Mouse (Mus musculus) forebrain, postnatal 0 days (tissue): ENCODE measurements at regions not wholly inside any gene's neighbourhood (a gene's known extent, or its start where the extent isn't known, plus 50 kb on each side); places are given as distances from the start of the nearest gene placed in this dataset.

ENCODE experiments used
- ATAC-seq: fragments of 200-750 bp; cut with Nextera tagmentation; 2 replicates; pipeline ENCODE4 v1.8.0; 2017; ENCODE audit warnings: mild to moderate bottlenecking, moderate library complexity
- DNase-seq: peaks from one replicate; pipeline ENCODE4 v3.0.0-alpha.2; 2015
- H3K27ac ChIP-seq: fragments of 300-500 bp; sonication (generic); 2 replicates; pipeline ENCODE4 v1.5.1; 2014; ENCODE audit warnings: low read depth, mild to moderate bottlenecking, antibody characterized with exemption, low read length, moderate library complexity, mixed read lengths
- H3K27me3 ChIP-seq: fragments of 300-500 bp; sonication (generic); 2 replicates; pipeline ENCODE4 v1.6.1; 2014; ENCODE audit warnings: mild to moderate bottlenecking, low read length, mixed read lengths; ENCODE audit not compliant: insufficient read depth
- H3K36me3 ChIP-seq: fragments of 300-500 bp; sonication (generic); 2 replicates; pipeline ENCODE4 v1.6.1; 2014; ENCODE audit warnings: mild to moderate bottlenecking, moderate library complexity; ENCODE audit not compliant: insufficient read depth
- H3K4me1 ChIP-seq: fragments of 300-500 bp; sonication (generic); 2 replicates; pipeline ENCODE4 v1.6.1; 2014; ENCODE audit warnings: antibody characterized with exemption; ENCODE audit not compliant: insufficient read depth
- H3K4me2 ChIP-seq: fragments of 300-500 bp; sonication (generic); 2 replicates; pipeline ENCODE4 v1.6.1; 2014; ENCODE audit warnings: low read depth, mild to moderate bottlenecking, moderate library complexity
- H3K4me3 ChIP-seq: fragments of 300-500 bp; sonication (generic); 2 replicates; pipeline ENCODE4 v1.5.1; 2014; ENCODE audit warnings: low read depth, low read length, mixed read lengths
- H3K9ac ChIP-seq: fragments of 300-500 bp; sonication (generic); 2 replicates; pipeline ENCODE4 v1.6.1; 2014; ENCODE audit warnings: mild to moderate bottlenecking
- H3K9me3 ChIP-seq: fragments of 300-500 bp; sonication (generic); 2 replicates; pipeline ENCODE4 v1.6.1; 2016; ENCODE audit warnings: low read length
- CTCF ChIP-seq: sonication (generic); IDR thresholded peaks from 2 replicates; pipeline ENCODE4 v1.5.1; 2016; ENCODE audit warnings: antibody characterized with exemption, control low read depth, low read depth
- WGBS: fragments of 180-500 bp; shearing (Covaris S2); extraction: QIAGEN DNeasy Blood & Tissue Kit; methylation state at CpG from one replicate; pipeline ENCODE4 v1.1.7; 2014; 5-methylcytosine and 5-hydroxymethylcytosine counted together

- Histone ChIP-seq H3K27ac (no peak overlapping the region), H3K9ac (no peak overlapping the region), H3K4me2 (no peak overlapping the region), H3K27me3 (no peaks in the 10 kb centered on the region), H3K36me3 (no peaks in the 10 kb centered on the region), H3K4me1 (no peaks in the 10 kb centered on the region), H3K9me3 (no peaks in the 10 kb centered on the region), H3K4me3 (no peak overlapping the region)
- no peak for DNase-seq
- WGBS, result 38% methylated on average over 4 of the region's 4 CpGs
- no peak for TF ChIP-seq CTCF
- ATAC-seq, result no peak
Measured at GRCm38 (mm10) chr5:58822704-58823103, 1104.9 kb downstream of the Pcdh7 start.

GRCm38 (mm10) chr5:58825970-58826369, 1108.2 kb downstream of the Pcdh7 start:
- peak; percentile 28 for TF ChIP-seq CTCF
- Histone ChIP-seq H3K36me3 (no peaks in the 10 kb centered on the region), H3K4me3 (no peak overlapping the region), H3K9me3 (no peaks in the 10 kb centered on the region), H3K27ac (no peak overlapping the region), H3K27me3 (no peaks in the 10 kb centered on the region), H3K4me1 (no peaks in the 10 kb centered on the region), H3K9ac (no peak overlapping the region), H3K4me2 (no peak overlapping the region)
- no peak for ATAC-seq
- WGBS, result 54% methylated on average over 3 of the region's 3 CpGs
- no peak for DNase-seq

GRCm38 (mm10) chr5:58847001-58847400, 1129.2 kb downstream of the Pcdh7 start:
- no peaks in the 10 kb centered on the region for H3K36me3 ChIP-seq
- H3K9ac ChIP-seq, result no peak overlapping the region
- H3K9me3 ChIP-seq, result no peaks in the 10 kb centered on the region
- no peak overlapping the region for H3K27ac ChIP-seq
- no peaks in the 10 kb centered on the region for H3K27me3 ChIP-seq
- no peaks in the 10 kb centered on the region for H3K4me1 ChIP-seq
- DNase-seq, result no peak
- no peak overlapping the region for H3K4me2 ChIP-seq
- TF ChIP-seq CTCF, result no peak
- no peak overlapping the region for H3K4me3 ChIP-seq
- no peak for ATAC-seq

- H3K4me1 ChIP-seq, result no peaks in the 10 kb centered on the region
- no peak for TF ChIP-seq CTCF
- H3K36me3 ChIP-seq, result no peaks in the 10 kb centered on the region
- no peak overlapping the region for H3K4me2 ChIP-seq
- ATAC-seq (no peak), DNase-seq (no peak)
- H3K9ac ChIP-seq, result no peak overlapping the region
- H3K4me3 ChIP-seq, result no peak overlapping the region
- no peaks in the 10 kb centered on the region for H3K27me3 ChIP-seq
- H3K27ac ChIP-seq, result no peak overlapping the region
- 77% methylated on average over 2 of the region's 2 CpGs for WGBS
- H3K9me3 ChIP-seq, result no peaks in the 10 kb centered on the region
Measured at GRCm38 (mm10) chr5:58858016-58858415, 1140.2 kb downstream of the Pcdh7 start.

GRCm38 (mm10) chr5:58893493-58893892, 1175.7 kb downstream of the Pcdh7 start:
- TF ChIP-seq CTCF, result no peak
- WGBS, result 81% methylated on average over 3 of the region's 3 CpGs
- ATAC-seq, result no peak
- Histone ChIP-seq H3K9ac (no peak overlapping the region), H3K4me2 (no peak overlapping the region), H3K4me1 (no peaks in the 10 kb centered on the region), H3K9me3 (no peaks in the 10 kb centered on the region), H3K27ac (no peak overlapping the region), H3K36me3 (no peaks in the 10 kb centered on the region), H3K4me3 (no peak overlapping the region), H3K27me3 (no peaks in the 10 kb centered on the region)
- DNase-seq, result no peak

- Histone ChIP-seq H3K4me3 (no peak overlapping the region), H3K9ac (no peak overlapping the region)
Measured at GRCm38 (mm10) chr5:58941436-58941835, 1223.7 kb downstream of the Pcdh7 start.

GRCm38 (mm10) chr5:58975268-58975667, 1257.5 kb downstream of the Pcdh7 start:
- ATAC-seq, result no peak
- no peak overlapping the region for H3K4me3 ChIP-seq
- WGBS, result 71% methylated on average over 2 of the region's 2 CpGs

More at GRCm38 (mm10) chr5:58941436-58941835, 1223.7 kb downstream of the Pcdh7 start:
- DNase-seq (no peak), ATAC-seq (no peak)
- 79% methylated on average over 1 of the region's 1 CpGs for WGBS
- no peaks in the 10 kb centered on the region for H3K27me3 ChIP-seq
- H3K4me1 ChIP-seq, result no peaks in the 10 kb centered on the region
- TF ChIP-seq CTCF, result no peak
- no peak overlapping the region for H3K4me2 ChIP-seq
- H3K27ac ChIP-seq, result no peak overlapping the region
- no peaks in the 10 kb centered on the region for H3K36me3 ChIP-seq
- no peaks in the 10 kb centered on the region for H3K9me3 ChIP-seq

GRCm38 (mm10) chr5:58987754-58988153, 1270.0 kb downstream of the Pcdh7 start:
- Histone ChIP-seq H3K4me1 (no peaks in the 10 kb centered on the region), H3K9ac (no peak overlapping the region), H3K4me2 (no peak overlapping the region), H3K27me3 (no peaks in the 10 kb centered on the region), H3K27ac (no peak overlapping the region), H3K9me3 (no peaks in the 10 kb centered on the region), H3K4me3 (no peak overlapping the region), H3K36me3 (no peaks in the 10 kb centered on the region)
- no peak for TF ChIP-seq CTCF
- ATAC-seq (no peak), DNase-seq (no peak)
- WGBS, result 89% methylated on average over 1 of the region's 1 CpGs

More at GRCm38 (mm10) chr5:58975268-58975667, 1257.5 kb downstream of the Pcdh7 start:
- DNase-seq, result no peak
- Histone ChIP-seq H3K9ac (no peak overlapping the region), H3K4me1 (no peaks in the 10 kb centered on the region), H3K9me3 (no peaks in the 10 kb centered on the region), H3K4me2 (no peak overlapping the region), H3K27ac (no peak overlapping the region), H3K27me3 (no peaks in the 10 kb centered on the region), H3K36me3 (no peaks in the 10 kb centered on the region)
- no peak for TF ChIP-seq CTCF
